Mouse (Mus musculus) forebrain, embryonic 15.5 days (tissue): ENCODE data around the gene Ift140. TPM values are rescaled to one million over a fixed set of nuclear protein-coding genes. Genes with fewer than 3 reads are reported as not detected.

Experiments
- ATAC-seq: fragments of 200-750 bp; cut with Nextera tagmentation; replicated peaks from 2 replicates; pipeline ENCODE4 v1.8.0; 2017; ENCODE audit warnings: mild to moderate bottlenecking, moderate TSS enrichment, moderate library complexity
- H3K27ac ChIP-seq: fragments of 300-500 bp; sonication (generic); replicated peaks from 2 replicates; pipeline ENCODE4 v1.5.1; 2015; ENCODE audit warnings: mild to moderate bottlenecking, inconsistent platforms
- H3K27me3 ChIP-seq: fragments of 300-500 bp; sonication (generic); 2 replicates; pipeline ENCODE4 v1.6.1; 2015; ENCODE audit warnings: inconsistent platforms
- H3K36me3 ChIP-seq: fragments of 300-500 bp; sonication (generic); 2 replicates; pipeline ENCODE4 v1.6.1; 2015; ENCODE audit warnings: mild to moderate bottlenecking, inconsistent platforms
- H3K4me1 ChIP-seq: fragments of 300-500 bp; sonication (generic); 2 replicates; pipeline ENCODE4 v1.6.1; 2015; ENCODE audit warnings: inconsistent platforms
- H3K4me2 ChIP-seq: fragments of 300-500 bp; sonication (generic); replicated peaks from 2 replicates; pipeline ENCODE4 v1.6.1; 2015; ENCODE audit warnings: mild to moderate bottlenecking, inconsistent platforms
- H3K4me3 ChIP-seq: fragments of 300-500 bp; sonication (generic); 2 replicates; pipeline ENCODE4 v1.5.1; 2015; ENCODE audit warnings: mild to moderate bottlenecking, inconsistent platforms
- H3K9ac ChIP-seq: fragments of 300-500 bp; sonication (generic); replicated peaks from 2 replicates; pipeline ENCODE4 v1.6.1; 2015; ENCODE audit warnings: mild to moderate bottlenecking, inconsistent platforms
- H3K9me3 ChIP-seq: fragments of 300-500 bp; sonication (generic); 2 replicates; pipeline ENCODE4 v1.6.1; 2016; ENCODE audit warnings: inconsistent platforms
- WGBS: fragments of 180-500 bp; shearing (Covaris S2); methylation state at CpG from one replicate; pipeline ENCODE4 v1.1.7; 2015; ENCODE audit warnings: mixed read lengths; 5-methylcytosine and 5-hydroxymethylcytosine counted together
- polyA plus RNA-seq: library from polyadenylated mRNA; unstranded; fragments of >200 nt; fragmentation: Nextera tagmentation; extraction: Ambion mirVana; gene quantifications from 2 replicates; pipeline ENCODE4 v1.2.1, GENCODE M21; 2015

Gene Ift140
- polyA plus RNA-seq, 1 experiment from 2014 or later = 24.0 TPM

GRCm38 (mm10) chr17:25080960-25081381, 65.1 kb downstream of the Ift140 start:
- no peaks in the 10 kb centered on the region for H3K9me3 ChIP-seq
- peak overlapping the region; percentile 23; the same call in 1 of the 2 replicates for H3K27ac ChIP-seq
- 89% methylated on average over 11 of the region's 11 CpGs for WGBS
- H3K4me1 ChIP-seq = peaks cover 7% of the 10 kb centered on the region
- H3K27me3 ChIP-seq = no peaks in the 10 kb centered on the region
- no peak overlapping the region for H3K4me2 ChIP-seq
- H3K36me3 ChIP-seq = no peaks in the 10 kb centered on the region
- ATAC-seq = no peak
- H3K9ac ChIP-seq = no peak overlapping the region
- peak overlapping the region; percentile 15 for H3K4me3 ChIP-seq

GRCm38 (mm10) chr17:25082081-25082847, 66.4 kb downstream of the Ift140 start:
- Histone ChIP-seq H3K4me2 (no peak overlapping the region), H3K27me3 (no peaks in the 10 kb centered on the region), H3K9ac (no peak overlapping the region), H3K4me1 (peaks cover 7% of the 10 kb centered on the region), H3K36me3 (no peaks in the 10 kb centered on the region), H3K4me3 (no peak overlapping the region), H3K27ac (no peak overlapping the region), H3K9me3 (no peaks in the 10 kb centered on the region)
- 82% methylated on average over 14 of the region's 14 CpGs for WGBS
- no peak for ATAC-seq

DNA sequence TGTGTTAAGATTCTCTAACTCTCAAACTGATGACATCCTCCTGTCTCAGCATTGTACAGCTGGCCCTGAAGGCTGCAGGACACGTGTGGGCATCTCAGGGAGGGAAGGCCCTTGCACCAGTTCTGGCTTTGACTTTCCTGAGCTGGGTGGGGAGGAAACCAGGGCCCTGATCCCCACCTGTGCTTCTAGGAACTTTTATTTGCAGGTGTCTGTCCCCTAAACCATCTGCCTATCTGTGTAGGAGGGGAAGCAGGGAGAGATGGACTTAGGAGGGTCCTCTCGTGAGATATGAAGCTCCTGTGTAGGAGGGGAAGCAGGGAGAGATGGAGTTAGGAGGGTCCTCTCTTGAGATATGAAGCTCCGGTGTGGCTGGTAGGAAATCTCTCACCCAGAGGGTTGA, 67.0 kb downstream of the Ift140 start:
- 74% methylated on average over 3 of the region's 3 CpGs for WGBS
- no peaks in the 10 kb centered on the region; the same call in 1 of the 2 replicates for H3K36me3 ChIP-seq
- no peak for ATAC-seq
- no peak overlapping the region for H3K4me2 ChIP-seq
- no peak overlapping the region for H3K4me3 ChIP-seq
- peaks cover 4% of the 10 kb centered on the region for H3K4me1 ChIP-seq
- H3K9ac ChIP-seq = no peak overlapping the region
- H3K9me3 ChIP-seq = no peaks in the 10 kb centered on the region
- H3K27ac ChIP-seq = no peak overlapping the region
- no peaks in the 10 kb centered on the region for H3K27me3 ChIP-seq

DNA sequence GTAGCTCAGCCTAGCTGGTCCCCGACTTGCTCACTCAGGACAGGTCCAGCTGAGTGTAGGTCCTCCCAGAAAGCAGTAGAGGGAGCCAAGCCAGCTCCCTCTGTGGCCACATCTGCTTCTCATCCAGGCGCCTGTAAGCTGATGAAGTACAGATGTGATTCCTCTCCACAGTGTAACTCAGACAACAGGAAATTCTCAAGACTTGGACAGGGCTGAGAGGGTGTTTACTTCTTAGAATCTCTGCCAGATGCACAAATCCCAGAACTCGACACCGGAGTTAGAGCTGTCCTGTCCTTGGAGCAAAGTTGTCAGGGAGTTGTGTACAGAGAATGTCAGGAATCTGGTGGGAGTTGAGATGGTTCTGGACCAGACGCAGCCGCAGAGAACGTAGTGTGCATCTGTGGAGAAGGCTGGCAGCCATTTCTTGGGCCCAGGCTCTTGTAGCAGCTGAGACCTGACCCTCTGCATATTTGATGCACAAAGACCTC, 67.6 kb downstream of the Ift140 start, which contains the start of gene Tmem204:
Tmem204 (minus strand) TSS at position 148 of the 488 bp plus-strand sequence.
- no peak within 1 kb of the TSS for H3K4me3 ChIP-seq
- ATAC-seq = no peak
- H3K9ac ChIP-seq = no peak within 1 kb of the TSS
- no peak within 1 kb of the TSS for H3K4me2 ChIP-seq
- no peaks in the 10 kb centered on the region for H3K9me3 ChIP-seq
- WGBS = 70% methylated on average over 7 of the region's 7 CpGs
- no peaks in the 10 kb centered on the region for H3K27me3 ChIP-seq
- H3K4me1 ChIP-seq = no peaks in the 10 kb centered on the region; the same call in 1 of the 2 replicates
- no peak within 1 kb of the TSS for H3K27ac ChIP-seq
- peaks cover 3% of the 10 kb centered on the region; the same call in 1 of the 2 replicates for H3K36me3 ChIP-seq

GRCm38 (mm10) chr17:25084835-25085385, 69.0 kb downstream of the Ift140 start:
- Histone ChIP-seq H3K36me3 (peaks cover 4% of the 10 kb centered on the region), H3K4me2 (no peak overlapping the region), H3K4me1 (no peaks in the 10 kb centered on the region), H3K4me3 (no peak overlapping the region), H3K27me3 (no peaks in the 10 kb centered on the region), H3K27ac (no peak overlapping the region), H3K9me3 (no peaks in the 10 kb centered on the region), H3K9ac (no peak overlapping the region)
- ATAC-seq = no peak
- WGBS = 83% methylated on average over 13 of the region's 13 CpGs

GRCm38 (mm10) chr17:25086724-25087123, 70.8 kb downstream of the Ift140 start:
- Histone ChIP-seq H3K27ac (no peak overlapping the region), H3K36me3 (peaks cover 8% of the 10 kb centered on the region), H3K4me2 (no peak overlapping the region), H3K4me3 (no peak overlapping the region), H3K9me3 (no peaks in the 10 kb centered on the region), H3K9ac (no peak overlapping the region), H3K4me1 (no peaks in the 10 kb centered on the region), H3K27me3 (no peaks in the 10 kb centered on the region)
- 92% methylated on average over 7 of the region's 7 CpGs for WGBS
- ATAC-seq = no peak

GRCm38 (mm10) chr17:25089158-25089557, 73.3 kb downstream of the Ift140 start:
- Histone ChIP-seq H3K27ac (no peak overlapping the region), H3K9ac (no peak overlapping the region), H3K4me1 (no peaks in the 10 kb centered on the region), H3K27me3 (no peaks in the 10 kb centered on the region), H3K9me3 (no peaks in the 10 kb centered on the region), H3K4me3 (no peak overlapping the region), H3K4me2 (no peak overlapping the region), H3K36me3 (peaks cover 8% of the 10 kb centered on the region)
- no peak for ATAC-seq
- WGBS = 95% methylated on average over 10 of the region's 10 CpGs

GRCm38 (mm10) chr17:25090450-25090849, 74.6 kb downstream of the Ift140 start:
- 94% methylated on average over 10 of the region's 10 CpGs for WGBS
- H3K36me3 ChIP-seq = peaks cover 8% of the 10 kb centered on the region
- no peaks in the 10 kb centered on the region for H3K4me1 ChIP-seq
- no peak overlapping the region for H3K4me2 ChIP-seq
- H3K9ac ChIP-seq = no peak overlapping the region
- H3K4me3 ChIP-seq = no peak overlapping the region
- no peaks in the 10 kb centered on the region for H3K27me3 ChIP-seq
- no peak overlapping the region for H3K27ac ChIP-seq
- ATAC-seq = no peak
- no peaks in the 10 kb centered on the region for H3K9me3 ChIP-seq

DNA sequence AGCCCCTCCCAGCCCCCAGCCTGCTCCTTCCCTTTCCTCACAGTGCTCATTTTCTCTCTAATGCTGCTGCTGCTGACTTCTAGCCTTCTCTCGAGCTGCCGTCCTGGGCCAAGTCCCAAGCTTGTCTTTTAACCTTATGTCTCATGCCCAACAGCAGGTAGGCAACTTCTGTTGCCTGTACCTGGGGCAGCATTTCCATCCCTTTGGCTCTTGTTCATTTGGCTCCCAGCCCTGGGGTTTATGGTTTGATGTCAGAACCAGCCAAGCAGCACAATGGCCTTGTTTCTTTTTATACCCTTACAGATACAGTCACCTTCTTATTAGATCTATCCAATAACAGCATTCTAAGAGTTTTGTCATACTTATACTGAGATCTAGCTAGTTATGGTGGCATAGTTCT, 80.3 kb downstream of the Ift140 start:
- H3K9ac ChIP-seq = no peak overlapping the region
- no peak overlapping the region for H3K27ac ChIP-seq
- H3K9me3 ChIP-seq = no peaks in the 10 kb centered on the region
- H3K36me3 ChIP-seq = peaks cover 32% of the 10 kb centered on the region
- no peak for ATAC-seq
- H3K4me1 ChIP-seq = no peaks in the 10 kb centered on the region
- 92% methylated on average over 2 of the region's 2 CpGs for WGBS
- no peak overlapping the region for H3K4me3 ChIP-seq
- H3K27me3 ChIP-seq = no peaks in the 10 kb centered on the region
- no peak overlapping the region for H3K4me2 ChIP-seq

DNA sequence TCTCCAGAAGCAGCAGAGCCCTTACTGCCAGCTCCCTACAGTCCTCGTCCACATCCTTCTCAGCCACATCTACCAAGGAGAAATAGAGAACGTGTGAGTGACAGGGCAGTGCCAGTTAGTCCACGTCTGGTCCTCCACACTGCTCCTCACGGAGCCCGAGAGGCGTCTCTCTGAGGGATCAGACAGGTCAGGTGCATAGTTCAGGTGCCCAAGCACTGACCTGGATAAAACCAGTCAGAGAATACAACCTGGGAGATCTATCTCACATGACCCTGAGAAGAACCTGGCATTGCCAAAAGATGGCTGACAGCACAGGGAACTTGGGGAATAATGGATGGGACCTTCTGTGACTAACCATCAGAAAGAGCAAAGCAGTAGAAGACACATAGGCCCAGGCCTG, 84.2 kb downstream of the Ift140 start:
- Histone ChIP-seq H3K9ac (no peak overlapping the region), H3K36me3 (peaks cover 69% of the 10 kb centered on the region)
- WGBS = 91% methylated on average over 6 of the region's 6 CpGs

DNA sequence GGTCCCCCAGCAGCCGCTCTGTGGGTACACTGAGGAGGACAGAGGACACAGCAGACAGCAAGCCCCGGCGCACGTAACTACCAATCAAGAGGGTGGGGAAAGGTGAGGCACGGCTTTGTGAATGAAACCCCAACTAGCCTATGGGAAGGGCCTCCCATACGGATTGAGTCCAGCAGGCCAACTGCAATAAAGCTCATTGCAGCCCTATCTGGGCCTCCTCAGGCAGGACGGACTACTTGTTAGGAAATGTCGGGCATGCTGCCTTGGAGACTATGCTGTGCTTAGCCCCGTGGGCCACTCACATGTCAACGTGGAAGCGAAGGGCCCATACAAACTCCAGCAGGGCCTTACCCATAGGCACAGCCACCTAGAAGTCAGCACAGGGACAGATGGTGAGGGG, 85.5 kb downstream of the Ift140 start:
- H3K9me3 ChIP-seq = no peaks in the 10 kb centered on the region
- ATAC-seq = no peak
- no peaks in the 10 kb centered on the region for H3K27me3 ChIP-seq
- WGBS = 96% methylated on average over 11 of the region's 11 CpGs
- no peak overlapping the region for H3K4me3 ChIP-seq
- no peak overlapping the region for H3K9ac ChIP-seq
- H3K4me1 ChIP-seq = no peaks in the 10 kb centered on the region
- H3K27ac ChIP-seq = no peak overlapping the region
- no peak overlapping the region for H3K4me2 ChIP-seq
- peaks cover 73% of the 10 kb centered on the region for H3K36me3 ChIP-seq

More for the DNA sequence above, 84.2 kb downstream of the Ift140 start:
- ATAC-seq = no peak
- Histone ChIP-seq H3K4me3 (no peak overlapping the region), H3K9me3 (no peaks in the 10 kb centered on the region), H3K4me2 (no peak overlapping the region), H3K27ac (no peak overlapping the region), H3K4me1 (no peaks in the 10 kb centered on the region), H3K27me3 (no peaks in the 10 kb centered on the region)

GRCm38 (mm10) chr17:25107786-25108185, 91.9 kb downstream of the Ift140 start:
- Histone ChIP-seq H3K27ac (no peak overlapping the region), H3K4me3 (no peak overlapping the region), H3K9ac (no peak overlapping the region), H3K9me3 (no peaks in the 10 kb centered on the region), H3K36me3 (peaks cover 55% of the 10 kb centered on the region), H3K4me2 (no peak overlapping the region), H3K4me1 (peaks cover 4% of the 10 kb centered on the region), H3K27me3 (no peaks in the 10 kb centered on the region)
- WGBS = 89% methylated on average over 13 of the region's 16 CpGs
- no peak for ATAC-seq
